Mouse (Mus musculus) gastrocnemius, postnatal 36 days (tissue): Measurements from ENCODE around the gene Fam189b. TPM values are rescaled to one million over a fixed set of nuclear protein-coding genes. Genes with fewer than 3 reads are reported as not detected.
"Not testable (repeated sequence)": the region's sequence is repeated elsewhere in the genome, so short reads cannot be mapped to it uniquely, and the experiment has no call there.

Source experiments
- DNase-seq, 2 experiments: peaks; one replicate each; pipeline ENCODE4 v3.0.0; 2022
- intact Hi-C: fragments of 180-260 bp; cut with DNase I; formaldehyde crosslinking; loops from one replicate; pipeline ENCODE4 v1.15.1; 2025
- long read RNA-seq, 2 experiments: library from polyadenylated mRNA; stranded (forward); transcript quantifications; one replicate each; pipeline ENCODE4 v2.0.0; 2021
- total RNA-seq, 2 experiments: library from RNA; stranded (reverse); gene quantifications; 2 replicates each; pipeline ENCODE4 v1.2.3; 2021

Fam189b gene
- 10 to 100 TPM; 16.1 to 17.5 TPM for total RNA-seq
- long read RNA-seq, experiment 1, partial matches to known transcripts = 26 of 28 reads
- long read RNA-seq, experiment 1, other reads (novel, unspliced or antisense) = 2 of 28 reads
- long read RNA-seq, experiment 2, partial matches to known transcripts = 29 of 33 reads
- long read RNA-seq, experiment 2, other reads (novel, unspliced or antisense) = 1 of 33 reads

GRCm38 (mm10) chr3:89183058-89183958 lies at the start of gene Fam189b:
TSS of gene Fam189b (plus strand) at chr3:89183143.
- intact Hi-C loops = no loop called here
- DNase-seq = peak; percentile 75 to 80

- no peak for DNase-seq
- intact Hi-C loops = no loop called here
Observed at GRCm38 (mm10) chr3:89133752-89134151, 49.2 kb upstream of the Fam189b start.

- no peak for DNase-seq
Observed at GRCm38 (mm10) chr3:89135958-89136357, 47.0 kb upstream of the Fam189b start, which contains the start of gene Pklr. TSS of gene Pklr (plus strand) at chr3:89136142.

GRCm38 (mm10) chr3:89136365-89136764 lies 46.6 kb upstream of the Fam189b start:
- intact Hi-C loops = no loop called here
- no peak for DNase-seq

More at GRCm38 (mm10) chr3:89135958-89136357, 47.0 kb upstream of the Fam189b start, which contains the start of gene Pklr:
- intact Hi-C loops = no loop called here

- intact Hi-C loops = no loop called here
- DNase-seq = no peak
Observed at GRCm38 (mm10) chr3:89144821-89145220, 38.1 kb upstream of the Fam189b start.

GRCm38 (mm10) chr3:89145566-89145965 lies 37.4 kb upstream of the Fam189b start:
- intact Hi-C loops = no loop called here
- no peak for DNase-seq

GRCm38 (mm10) chr3:89147101-89147978 lies 35.6 kb upstream of the Fam189b start:
- no peak for DNase-seq
- intact Hi-C loops = no loop called here

- DNase-seq = no peak
- intact Hi-C loops = no loop called here
Observed at GRCm38 (mm10) chr3:89147979-89148311, 35.0 kb upstream of the Fam189b start.

- DNase-seq = no peak
- intact Hi-C loops = no loop called here
Observed at GRCm38 (mm10) chr3:89148567-89148966, 34.4 kb upstream of the Fam189b start.

- no peak for DNase-seq
- intact Hi-C loops = no loop called here
Observed at GRCm38 (mm10) chr3:89152084-89152835, 30.7 kb upstream of the Fam189b start.

GRCm38 (mm10) chr3:89156951-89157350 lies 26.0 kb upstream of the Fam189b start:
- no peak for DNase-seq
- intact Hi-C loops = loop anchor here (5.0 kb wide), 2 partner anchors 40 to 60 kb away; no protein-coding TSS in a partner anchor

GRCm38 (mm10) chr3:89158651-89159050 lies 24.3 kb upstream of the Fam189b start:
- no peak for DNase-seq
- intact Hi-C loops = loop anchor here (5.0 kb wide), 2 partner anchors 41 to 61 kb away; no protein-coding TSS in a partner anchor

- intact Hi-C loops = loop anchor here (5.0 kb wide), 2 partner anchors 42 to 62 kb away; no protein-coding TSS in a partner anchor
- peak in 1 of 2 experiments; percentile 38 for DNase-seq
Observed at GRCm38 (mm10) chr3:89159211-89159610, 23.7 kb upstream of the Fam189b start.

- intact Hi-C loops = loop anchor here (5.0 kb wide), 2 partner anchors 42 to 62 kb away; no protein-coding TSS in a partner anchor
- peak in 1 of 2 experiments; percentile 25 for DNase-seq
Observed at GRCm38 (mm10) chr3:89159616-89160344, 23.2 kb upstream of the Fam189b start, which contains the start of gene Hcn3. TSS of gene Hcn3 (minus strand) at chr3:89160196.

GRCm38 (mm10) chr3:89161207-89161606 lies 21.7 kb upstream of the Fam189b start:
- DNase-seq, intact Hi-C loops: not testable (repeated sequence)

- no peak for DNase-seq
- intact Hi-C loops = no loop called here
Observed at GRCm38 (mm10) chr3:89161786-89162185, 21.2 kb upstream of the Fam189b start.

GRCm38 (mm10) chr3:89163123-89163522 lies 19.8 kb upstream of the Fam189b start:
- intact Hi-C loops = no loop called here

GRCm38 (mm10) chr3:89163643-89164245 lies 19.2 kb upstream of the Fam189b start:
- DNase-seq = no peak
- intact Hi-C loops = no loop called here

More at GRCm38 (mm10) chr3:89163123-89163522, 19.8 kb upstream of the Fam189b start:
- DNase-seq = no peak
